Mouse (Mus musculus): ENCODE measurements around the gene Gm9887. TPM values are rescaled to one million over a fixed set of nuclear protein-coding genes. Genes with fewer than 3 reads are reported as not detected.

Gm9887 gene
- polyA plus RNA-seq, 2 experiments: 0.53 to 1.4 TPM

GRCm38 (mm10) chr12:69331187-69331586 lies 41.1 kb downstream of the Gm9887 start:
- no peak for TF ChIP-seq POLR2A (IDR thresholded peaks at IDR 0.05; ENCODE audit: borderline replicate concordance, extremely low read depth, insufficient read depth, insufficient read length)
- no peak overlapping the region for H3K9ac ChIP-seq (ENCODE audit: low read depth, low read length, severe bottlenecking)
- H3K36me3 ChIP-seq (ENCODE audit: control insufficient read depth, insufficient read depth, low read length): peaks cover 78% of the 10 kb centered on the region
- no peaks in the 10 kb centered on the region for H3K9me3 ChIP-seq (ENCODE audit: control insufficient read depth, low read length)
- H3K4me1 ChIP-seq (ENCODE audit: control insufficient read depth, insufficient read depth, low read length): no peaks in the 10 kb centered on the region
- H3K4me3 ChIP-seq (replicated peaks; ENCODE audit: low read length): no peak overlapping the region
- 92% methylated on average over 3 of the region's 3 CpGs for WGBS
- H3K27me3 ChIP-seq (ENCODE audit: control insufficient read depth, insufficient read depth, low read length): no peaks in the 10 kb centered on the region
- DNase-seq (ENCODE audit: low spot score): no peak
- H3K27ac ChIP-seq (replicated peaks; ENCODE audit: low read depth, low read length): no peak overlapping the region
- no peak for ATAC-seq (ENCODE audit: low FRiP score, low read depth)
- H3K4me2 ChIP-seq (replicated peaks; ENCODE audit: low read depth, low read length, severe bottlenecking): no peak overlapping the region

Small RNAs within 50 kb of the gene (microRNA-seq; reads per million reads assigned to microRNA genes)
- gene Gm47299: not detected
- gene Gm47305: not detected

Other genes starting within 250 kb of the Gm9887 start
- gene Rps29, start 213.3 kb downstream of the Gm9887 start, polyA plus RNA-seq (2012; rRNA removed): 2,273 and 3,523 TPM in 2 replicates
- 1,759 and 1,849 TPM in 2 replicates for gene Rps29, start 213.3 kb downstream of the Gm9887 start, polyA plus RNA-seq (2014; fragmentation: Nextera tagmentation; extraction: Ambion mirVana)
- 11.8 and 14.1 TPM in 2 replicates for gene Lrr1, start 203.6 kb downstream of the Gm9887 start, polyA plus RNA-seq (2012; rRNA removed)
- gene Lrr1, start 203.6 kb downstream of the Gm9887 start, polyA plus RNA-seq (2014; fragmentation: Nextera tagmentation; extraction: Ambion mirVana): 17.4 and 19.8 TPM in 2 replicates
- gene Rpl36al, start 188.4 kb downstream of the Gm9887 start, polyA plus RNA-seq (2012; rRNA removed): 316 and 600 TPM in 2 replicates
- gene Rpl36al, start 188.4 kb downstream of the Gm9887 start, polyA plus RNA-seq (2014; fragmentation: Nextera tagmentation; extraction: Ambion mirVana): 586 and 646 TPM in 2 replicates
- 30.1 and 31.0 TPM in 2 replicates for gene Mgat2, start 188.3 kb downstream of the Gm9887 start, polyA plus RNA-seq (2012; rRNA removed)
- gene Mgat2, start 188.3 kb downstream of the Gm9887 start, polyA plus RNA-seq (2014; fragmentation: Nextera tagmentation; extraction: Ambion mirVana): 59.1 and 60.8 TPM in 2 replicates
- gene Gm49383, start 175.4 kb downstream of the Gm9887 start, polyA plus RNA-seq (2012; rRNA removed): 7.1 and 7.6 TPM in 2 replicates
- 17.8 and 21.8 TPM in 2 replicates for gene Gm49383, start 175.4 kb downstream of the Gm9887 start, polyA plus RNA-seq (2014; fragmentation: Nextera tagmentation; extraction: Ambion mirVana)
- 5.3 and 5.6 TPM in 2 replicates for gene Dnaaf2, start 174.0 kb downstream of the Gm9887 start, polyA plus RNA-seq (2012; rRNA removed)
- gene Dnaaf2, start 174.0 kb downstream of the Gm9887 start, polyA plus RNA-seq (2014; fragmentation: Nextera tagmentation; extraction: Ambion mirVana): 5.9 and 6.7 TPM in 2 replicates
- 3.7 and 10.0 TPM in 2 replicates for gene Gm49384, start 168.2 kb downstream of the Gm9887 start, polyA plus RNA-seq (2012; rRNA removed)
- 18.8 and 19.3 TPM in 2 replicates for gene Gm49384, start 168.2 kb downstream of the Gm9887 start, polyA plus RNA-seq (2014; fragmentation: Nextera tagmentation; extraction: Ambion mirVana)
- gene Pole2, start 144.3 kb downstream of the Gm9887 start, polyA plus RNA-seq (2012; rRNA removed): 35.7 and 37.1 TPM in 2 replicates
- gene Pole2, start 144.3 kb downstream of the Gm9887 start, polyA plus RNA-seq (2014; fragmentation: Nextera tagmentation; extraction: Ambion mirVana): 26.3 and 27.4 TPM in 2 replicates
- 2.8 and 4.1 TPM in 2 replicates for gene Klhdc1, start 131.3 kb downstream of the Gm9887 start, polyA plus RNA-seq (2012; rRNA removed)
- gene Klhdc1, start 131.3 kb downstream of the Gm9887 start, polyA plus RNA-seq (2014; fragmentation: Nextera tagmentation; extraction: Ambion mirVana): 9.1 and 9.5 TPM in 2 replicates
- gene Klhdc2, start 75.8 kb downstream of the Gm9887 start, polyA plus RNA-seq (2012; rRNA removed): 96.0 and 109 TPM in 2 replicates
- 124 and 140 TPM in 2 replicates for gene Klhdc2, start 75.8 kb downstream of the Gm9887 start, polyA plus RNA-seq (2014; fragmentation: Nextera tagmentation; extraction: Ambion mirVana)
- 31.2 and 37.8 TPM in 2 replicates for gene Nemf, start 15.3 kb downstream of the Gm9887 start, polyA plus RNA-seq (2012; rRNA removed)
- 78.6 and 83.0 TPM in 2 replicates for gene Nemf, start 15.3 kb downstream of the Gm9887 start, polyA plus RNA-seq (2014; fragmentation: Nextera tagmentation; extraction: Ambion mirVana)
- gene Arf6, start 308 bp downstream of the Gm9887 start, polyA plus RNA-seq (2012; rRNA removed): 106 and 118 TPM in 2 replicates
- 81.4 and 82.2 TPM in 2 replicates for gene Arf6, start 308 bp downstream of the Gm9887 start, polyA plus RNA-seq (2014; fragmentation: Nextera tagmentation; extraction: Ambion mirVana)
- gene Vcpkmt, start 210.6 kb upstream of the Gm9887 start, polyA plus RNA-seq (2012; rRNA removed): 15.1 and 21.3 TPM in 2 replicates
- gene Vcpkmt, start 210.6 kb upstream of the Gm9887 start, polyA plus RNA-seq (2014; fragmentation: Nextera tagmentation; extraction: Ambion mirVana): 28.2 and 29.3 TPM in 2 replicates